Mouse (Mus musculus): ENCODE measurements around the gene Nacc1. TPM values are rescaled to one million over a fixed set of nuclear protein-coding genes. Genes with fewer than 3 reads are reported as not detected.
A peak's percentile ranks its signal among the peaks of the same experiment; 100 is the strongest.

Gene Nacc1
- total RNA-seq, 1 experiment from 2014 or later: 55.3 TPM

- ATAC-seq (replicated peaks; ENCODE audit: low read depth, poor library complexity, severe bottlenecking): no peak
Observed at GRCm38 (mm10) chr8:84668081-84668480, 19.6 kb downstream of the Nacc1 start.

- ATAC-seq (replicated peaks; ENCODE audit: low read depth, poor library complexity, severe bottlenecking): no peak
Observed at GRCm38 (mm10) chr8:84665385-84665893, 22.2 kb downstream of the Nacc1 start.

- peak; percentile 23 for ATAC-seq (replicated peaks; ENCODE audit: low read depth, poor library complexity, severe bottlenecking)
Observed at GRCm38 (mm10) chr8:84664566-84665384, 22.9 kb downstream of the Nacc1 start.

GRCm38 (mm10) chr8:84663483-84664327 lies 24.0 kb downstream of the Nacc1 start:
- ATAC-seq (replicated peaks; ENCODE audit: low read depth, poor library complexity, severe bottlenecking): peak; percentile 43

- peak; percentile 36 for ATAC-seq (replicated peaks; ENCODE audit: low read depth, poor library complexity, severe bottlenecking)
Observed at GRCm38 (mm10) chr8:84662581-84663065, 25.0 kb downstream of the Nacc1 start, which contains the start of gene Ier2. Ier2 (minus strand) TSS chr8:84662852.

- peak; percentile 12 for ATAC-seq (replicated peaks; ENCODE audit: low read depth, poor library complexity, severe bottlenecking)
Observed at GRCm38 (mm10) chr8:84661961-84662571, 25.6 kb downstream of the Nacc1 start.

- ATAC-seq (replicated peaks; ENCODE audit: low read depth, poor library complexity, severe bottlenecking): peak; percentile 4
Observed at GRCm38 (mm10) chr8:84661458-84661871, 26.2 kb downstream of the Nacc1 start.

GRCm38 (mm10) chr8:84660819-84661457 lies 26.7 kb downstream of the Nacc1 start:
- no peak for ATAC-seq (replicated peaks; ENCODE audit: low read depth, poor library complexity, severe bottlenecking)

- ATAC-seq (replicated peaks; ENCODE audit: low read depth, poor library complexity, severe bottlenecking): peak; percentile 6; the same call in 1 of the 2 replicates
Observed at GRCm38 (mm10) chr8:84659936-84660818, 27.5 kb downstream of the Nacc1 start.

GRCm38 (mm10) chr8:84658951-84659350 lies 28.7 kb downstream of the Nacc1 start:
- no peak for ATAC-seq (replicated peaks; ENCODE audit: low read depth, poor library complexity, severe bottlenecking)

GRCm38 (mm10) chr8:84657680-84658079 lies 30.0 kb downstream of the Nacc1 start:
- ATAC-seq (replicated peaks; ENCODE audit: low read depth, poor library complexity, severe bottlenecking): no peak

- ATAC-seq (replicated peaks; ENCODE audit: low read depth, poor library complexity, severe bottlenecking): no peak
Observed at GRCm38 (mm10) chr8:84657203-84657602, 30.5 kb downstream of the Nacc1 start.

- ATAC-seq (replicated peaks; ENCODE audit: low read depth, poor library complexity, severe bottlenecking): peak; percentile 64
Observed at GRCm38 (mm10) chr8:84656641-84657126, 31.0 kb downstream of the Nacc1 start.

GRCm38 (mm10) chr8:84656191-84656525 lies 31.5 kb downstream of the Nacc1 start:
- ATAC-seq (replicated peaks; ENCODE audit: low read depth, poor library complexity, severe bottlenecking): no peak

GRCm38 (mm10) chr8:84655336-84656190 lies 32.1 kb downstream of the Nacc1 start:
- ATAC-seq (replicated peaks; ENCODE audit: low read depth, poor library complexity, severe bottlenecking): no peak

- ATAC-seq (replicated peaks; ENCODE audit: low read depth, poor library complexity, severe bottlenecking): no peak
Observed at GRCm38 (mm10) chr8:84654597-84654996, 33.1 kb downstream of the Nacc1 start.

- ATAC-seq (replicated peaks; ENCODE audit: low read depth, poor library complexity, severe bottlenecking): no peak
Observed at GRCm38 (mm10) chr8:84653092-84653631, 34.5 kb downstream of the Nacc1 start.

Measured in common myeloid progenitor, adult 5-6 weeks (primary cell).